Mouse (Mus musculus) cerebellum, postnatal 25 days (tissue): ENCODE measurements around the gene Foxs1.
A peak's percentile ranks its signal among the peaks of the same experiment; 100 is the strongest.

ENCODE experiments used
- DNase-seq, 2 experiments: peaks; one replicate each; pipeline ENCODE4 v3.0.0; 2021; ENCODE audit warnings: mixed read lengths in 2 of 2

The Foxs1 gene

GRCm38 (mm10) chr2:152933048-152933447 is at the start of gene Foxs1:
Foxs1 (minus strand) TSS chr2:152933208.
- DNase-seq: no peak

GRCm38 (mm10) chr2:152976991-152977390 is 44.0 kb upstream of the Foxs1 start:
- no peak for DNase-seq

DNA sequence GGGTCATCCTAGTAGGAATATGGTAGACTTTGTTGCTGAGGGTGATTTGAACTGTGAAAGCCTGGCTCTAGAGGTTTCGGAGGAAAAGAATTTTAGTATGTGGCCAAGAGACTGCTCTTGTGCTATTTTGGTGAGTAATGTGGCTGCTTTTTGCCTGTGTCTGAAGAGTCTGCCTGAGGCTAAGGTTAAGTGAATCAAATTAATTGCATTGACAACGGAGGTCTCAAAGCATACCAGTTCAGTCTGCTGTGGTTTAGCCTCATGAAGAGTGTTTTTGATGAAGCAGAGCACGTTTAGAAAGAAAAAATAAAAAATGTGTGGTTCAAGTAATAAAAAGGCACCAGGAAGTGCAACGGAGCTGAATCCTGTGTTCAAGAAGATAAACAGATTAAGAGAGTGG is 32.5 kb upstream of the Foxs1 start:
- DNase-seq: no peak

DNA sequence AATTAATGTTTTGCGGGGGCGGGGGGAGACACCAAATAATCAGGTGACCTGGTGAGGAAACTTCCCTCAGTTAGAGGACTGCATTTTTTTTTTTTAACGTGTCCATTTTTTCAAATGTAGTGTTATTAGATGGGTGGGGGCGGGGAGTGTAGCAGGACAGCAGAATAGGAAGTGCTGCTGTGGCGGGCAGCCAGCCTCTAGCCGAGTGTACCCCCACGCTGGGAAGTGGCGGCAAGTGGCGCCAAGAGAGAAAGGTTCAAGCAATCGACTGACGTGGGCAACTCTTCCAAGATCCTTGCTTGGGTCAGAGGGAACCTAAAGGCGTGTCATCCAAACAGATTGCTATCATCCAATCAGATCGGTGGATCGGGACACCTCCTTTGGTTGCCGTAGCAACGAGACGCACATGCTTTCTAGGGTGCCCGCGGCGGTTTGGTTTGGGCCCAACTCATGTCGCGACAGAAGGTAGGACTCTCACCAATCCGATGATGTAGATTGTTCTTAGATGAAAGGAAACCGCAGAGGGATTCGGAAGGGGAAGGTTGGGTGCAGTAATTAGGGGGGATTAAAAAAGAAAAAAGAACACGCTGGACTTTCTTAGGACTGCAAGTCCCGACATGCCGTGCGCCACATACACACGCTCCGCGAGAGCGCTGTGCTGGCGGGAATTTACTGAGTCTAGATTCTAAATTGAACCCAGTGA is 29.2 kb upstream of the Foxs1 start, which contains the start of gene Ttll9:
TSS of gene Ttll9 (plus strand) at position 395 of the 703 bp plus-strand sequence.
- DNase-seq: peak; percentile 80 to 84

- no peak for DNase-seq
Measured at GRCm38 (mm10) chr2:152958116-152958515, 25.1 kb upstream of the Foxs1 start.

DNA sequence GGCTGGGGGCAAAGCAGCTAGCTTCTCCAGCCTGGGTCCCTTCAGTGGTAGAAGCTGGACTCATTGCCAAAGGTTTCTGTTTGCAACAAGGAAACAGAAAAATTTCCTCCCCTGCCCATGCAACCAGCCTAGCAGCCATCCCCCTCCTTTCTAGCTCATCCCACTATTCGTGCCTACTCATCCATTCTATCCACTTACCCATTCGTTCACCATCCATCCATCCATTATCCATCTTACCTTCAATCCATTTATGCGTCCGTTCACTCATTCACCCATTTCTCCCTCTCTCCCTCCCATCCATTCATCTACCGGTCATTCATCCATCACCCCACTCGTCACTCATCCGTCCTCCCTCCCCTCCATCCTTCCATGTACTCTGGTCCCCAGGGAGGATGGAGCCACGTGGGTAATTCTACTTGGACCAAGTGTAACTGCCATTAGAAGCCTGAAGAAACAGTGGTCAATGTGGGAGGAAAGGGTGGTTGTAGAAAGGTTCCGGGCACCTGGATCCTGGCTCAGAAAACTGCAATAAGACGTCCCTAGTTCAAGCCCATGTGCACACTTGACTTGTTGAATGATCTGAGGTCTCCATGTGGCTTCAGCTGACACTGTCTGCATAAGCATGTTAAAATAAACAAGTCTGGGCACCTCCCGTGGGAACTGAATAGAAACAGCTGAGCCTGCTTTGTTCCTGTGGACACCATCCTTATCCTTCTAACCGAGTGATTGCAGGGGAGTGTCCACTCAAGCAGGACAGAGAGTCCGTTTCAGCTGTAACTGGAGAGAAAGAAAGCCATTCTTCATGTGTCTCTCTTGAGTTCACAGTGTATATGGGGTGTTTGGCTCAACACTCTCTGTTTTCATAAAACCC is 19.1 kb upstream of the Foxs1 start:
- peak in 1 of 2 experiments; percentile 24 for DNase-seq

GRCm38 (mm10) chr2:152951065-152951849 is 18.2 kb upstream of the Foxs1 start, which contains the start of gene Dusp15:
Dusp15 (minus strand) TSS chr2:152951698.
- DNase-seq: peak; percentile 71 to 78

DNA sequence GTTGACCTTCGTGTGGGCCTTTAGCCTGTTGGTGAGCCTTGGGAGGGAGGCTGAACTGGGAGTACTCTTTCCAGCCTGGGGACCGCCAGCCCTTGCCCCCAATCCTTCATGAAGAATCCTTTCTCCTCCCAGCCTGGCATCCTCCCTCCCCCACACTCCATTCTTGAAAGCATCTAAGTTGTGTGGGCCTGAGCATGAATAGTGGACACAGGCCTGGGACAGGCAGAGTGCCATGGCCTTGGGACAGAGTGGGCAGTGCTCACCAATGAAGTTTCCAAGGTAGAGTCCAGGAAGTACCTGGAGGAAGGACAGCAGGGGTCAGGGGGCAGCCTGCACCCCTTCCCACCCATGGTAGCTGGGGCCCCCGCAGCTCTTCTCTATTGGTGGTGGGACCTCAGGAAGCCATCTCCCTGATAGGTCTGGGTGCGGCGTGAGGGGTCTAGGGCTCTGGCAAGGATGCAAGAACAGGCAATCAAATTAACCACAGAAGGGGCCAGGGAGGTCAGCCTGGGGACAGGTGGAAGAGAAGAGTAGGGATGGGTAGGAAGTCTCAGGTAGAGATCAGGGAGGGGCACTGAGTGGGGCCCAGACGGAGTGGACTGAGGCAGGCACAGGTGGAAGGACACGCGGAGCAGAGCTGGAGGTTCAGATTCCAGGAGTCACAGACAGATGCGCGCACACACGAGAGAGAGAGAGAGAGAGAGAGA is 17.5 kb upstream of the Foxs1 start:
- no peak for DNase-seq

DNA sequence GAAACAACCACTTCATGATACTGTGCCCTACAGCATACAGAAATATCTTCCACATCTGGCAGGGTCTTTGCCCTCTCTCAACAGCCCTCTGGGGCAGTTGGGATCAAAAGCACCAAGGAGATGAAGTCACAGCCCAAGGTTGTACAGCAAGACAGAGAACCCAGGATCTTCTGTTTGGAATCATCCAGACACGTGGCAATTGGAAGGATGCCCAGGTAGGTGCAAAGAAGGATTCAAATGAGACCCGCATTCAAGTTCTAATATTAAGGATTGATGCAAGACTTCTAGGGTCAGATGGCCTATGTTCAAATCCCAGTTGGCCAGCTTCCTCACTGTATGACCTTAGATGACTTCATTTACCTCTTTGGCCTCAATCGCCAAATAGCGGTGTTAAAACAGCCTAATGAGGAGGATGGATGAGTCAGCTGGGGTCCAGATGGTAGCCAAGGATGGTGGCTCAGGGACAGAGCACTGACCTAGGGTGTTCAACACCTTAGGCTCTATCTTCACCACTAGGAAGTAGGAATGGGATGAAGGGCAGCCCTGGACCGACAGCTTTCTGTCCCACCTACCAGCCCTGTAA is 15.5 kb upstream of the Foxs1 start:
- peak in 1 of 2 experiments; percentile 46 for DNase-seq

DNA sequence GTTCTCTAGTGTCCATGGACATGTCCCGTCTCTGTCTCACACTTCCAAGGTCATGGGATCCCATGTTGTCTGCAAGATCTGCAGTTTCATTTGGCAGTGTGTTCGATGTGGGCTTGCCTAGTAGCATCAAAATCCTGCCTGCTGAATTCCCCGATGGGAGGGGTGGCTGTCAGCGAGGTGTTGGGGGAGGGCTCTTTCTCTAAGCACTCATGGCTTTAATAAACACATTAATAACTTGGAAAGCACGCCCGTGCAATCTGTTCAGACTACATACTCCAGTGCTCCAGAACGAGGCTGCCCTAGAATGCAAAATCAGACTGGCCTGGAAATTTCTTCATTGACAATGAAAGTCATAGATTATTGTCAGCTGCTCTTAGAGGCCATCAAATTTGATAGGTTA is 14.1 kb upstream of the Foxs1 start:
- DNase-seq: peak; percentile 38 to 53

- DNase-seq: peak in 1 of 2 experiments; percentile 41
Measured at GRCm38 (mm10) chr2:152944013-152944412, 11.0 kb upstream of the Foxs1 start.

DNA sequence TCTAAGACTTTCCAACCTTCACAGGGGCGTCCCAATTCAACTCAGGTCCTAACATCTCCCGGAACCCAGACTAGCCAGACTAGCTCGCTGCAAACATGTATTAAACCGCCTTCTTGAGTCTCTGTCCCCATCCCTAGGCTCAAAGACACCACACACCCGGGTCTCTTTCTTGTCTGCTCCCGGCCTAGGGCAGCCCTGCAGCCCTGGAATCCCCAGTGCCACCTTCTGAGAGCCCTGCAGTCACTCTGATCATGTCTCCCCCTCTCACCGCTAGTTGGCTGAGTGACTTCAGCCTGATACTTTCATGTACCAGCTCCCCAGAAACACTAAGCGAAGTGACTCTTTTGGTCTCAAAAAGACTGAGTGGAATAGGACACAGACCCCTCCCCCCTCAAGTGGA is 10.6 kb upstream of the Foxs1 start:
- no peak for DNase-seq

- DNase-seq: peak; percentile 33 to 45
Measured at GRCm38 (mm10) chr2:152942898-152943515, 10.0 kb upstream of the Foxs1 start.

DNA sequence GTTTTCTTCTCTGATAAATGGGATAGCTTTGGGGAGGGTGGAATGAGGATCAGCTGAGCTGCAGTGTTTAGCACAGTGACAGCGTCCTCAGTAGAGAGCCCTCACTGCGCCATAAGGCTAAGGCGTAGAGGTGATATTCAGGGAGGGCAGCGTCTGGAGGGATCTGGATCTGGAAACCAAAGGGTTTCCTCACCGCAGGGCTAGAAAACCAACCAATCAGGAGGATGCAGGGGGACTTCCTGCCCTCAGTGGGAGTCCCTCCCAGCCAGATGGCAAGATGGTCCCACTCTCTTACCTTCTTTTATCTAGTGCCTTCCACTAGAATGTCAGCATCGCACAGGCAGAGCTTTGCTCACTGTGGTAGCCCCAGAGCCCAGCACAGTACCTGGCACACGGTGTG is 8.8 kb upstream of the Foxs1 start:
- DNase-seq: no peak

DNA sequence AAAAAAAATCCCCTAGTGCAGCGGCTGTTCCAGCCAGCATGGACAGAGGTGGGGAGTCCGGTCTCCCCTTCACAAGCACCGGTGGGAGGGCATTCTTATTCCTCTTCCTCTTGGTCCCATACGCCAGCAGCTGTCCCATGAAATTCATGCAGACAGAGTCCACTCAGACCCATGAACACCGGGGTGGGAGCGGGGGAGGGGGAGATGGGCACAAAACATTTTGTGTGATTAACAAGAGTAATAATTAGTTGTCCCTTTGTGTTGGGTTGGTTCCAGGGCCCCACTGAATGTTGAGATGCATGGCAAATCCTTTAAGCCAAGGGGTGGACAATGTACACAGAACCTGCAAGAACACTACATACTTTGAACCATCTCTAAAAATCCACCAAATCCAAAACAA is 8.1 kb upstream of the Foxs1 start:
- DNase-seq: no peak

- peak; percentile 56 to 77 for DNase-seq
Measured at GRCm38 (mm10) chr2:152939846-152940245, 6.8 kb upstream of the Foxs1 start.

DNA sequence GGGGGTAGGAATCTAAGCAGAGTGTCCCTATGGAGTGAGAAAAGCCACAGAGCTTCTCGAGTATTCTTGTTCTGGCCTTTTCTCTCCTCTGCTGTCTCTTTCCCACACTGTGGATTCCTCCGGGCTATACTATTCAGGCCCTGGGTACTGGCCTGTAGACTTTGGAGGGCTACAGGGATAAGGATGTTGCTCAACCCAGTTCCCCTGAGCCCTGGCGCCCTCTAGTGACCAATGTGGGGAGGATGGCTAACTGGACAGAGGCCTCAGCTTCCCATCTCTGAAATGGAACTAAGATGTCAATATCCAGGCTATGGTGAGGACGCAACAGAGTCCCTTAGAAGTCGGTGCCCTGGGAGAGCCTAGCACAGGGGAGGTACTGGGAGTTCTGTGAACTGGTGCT is 606 bp upstream of the Foxs1 start:
- peak; percentile 65 to 79 for DNase-seq

GRCm38 (mm10) chr2:152931456-152932160 is 1.4 kb downstream of the Foxs1 start:
- no peak for DNase-seq

DNA sequence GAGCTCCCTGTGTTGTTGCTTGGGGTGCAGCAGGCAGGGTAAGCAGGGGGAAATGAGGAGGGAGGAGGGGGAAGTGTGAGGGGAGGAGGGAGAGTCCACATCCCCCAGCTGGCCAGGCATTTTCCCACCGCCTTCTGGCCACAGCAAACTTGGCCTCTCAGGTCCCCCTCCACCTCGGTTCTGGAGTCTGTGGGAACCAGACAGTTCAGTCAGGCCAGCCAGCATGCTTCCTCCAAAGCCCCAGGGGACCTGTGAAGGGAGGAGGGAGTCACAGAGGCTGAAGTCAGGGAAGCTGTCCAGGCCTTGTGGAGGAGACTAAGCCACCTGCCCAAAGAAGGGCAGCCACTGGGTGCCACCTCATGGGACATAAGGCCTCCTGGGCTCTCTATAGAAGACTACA is 2.7 kb downstream of the Foxs1 start:
- no peak for DNase-seq

DNA sequence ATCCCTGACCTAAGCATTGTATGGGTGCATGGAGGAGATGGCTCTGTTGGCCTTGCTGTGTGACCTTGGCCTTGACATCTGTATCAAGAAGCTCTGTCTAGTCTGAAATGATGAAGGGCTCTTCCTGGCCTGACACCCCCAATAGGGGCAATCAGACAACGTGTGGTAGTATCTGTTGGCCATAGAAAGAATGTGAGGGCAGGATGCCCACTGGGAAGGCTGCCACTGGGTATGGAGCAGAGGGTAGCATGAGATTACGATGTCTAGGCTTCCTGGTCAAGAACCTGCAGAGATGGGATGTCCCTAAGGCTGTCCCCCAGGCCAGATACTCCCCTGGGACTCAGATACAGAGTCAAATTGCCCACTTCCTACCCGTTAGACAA is 4.0 kb downstream of the Foxs1 start:
- DNase-seq: no peak
